Mouse (Mus musculus) hindbrain, embryonic 16.5 days (tissue): ENCODE measurements around the gene 4930415O20Rik. TPM values are rescaled to one million over a fixed set of nuclear protein-coding genes. Genes with fewer than 3 reads are reported as not detected.

ENCODE experiments used
- polyA plus RNA-seq: library from polyadenylated mRNA; unstranded; fragments of >200 nt; fragmentation: Nextera tagmentation; extraction: Ambion mirVana; gene quantifications from 2 replicates; pipeline ENCODE4 v1.2.1, GENCODE M21; 2015

The 4930415O20Rik gene
- polyA plus RNA-seq, 1 experiment from 2014 or later = 0.30 TPM

Other genes starting within 250 kb of the 4930415O20Rik start
- gene Olfr284, start 230.0 kb upstream of the 4930415O20Rik start, polyA plus RNA-seq = not detected in 2 replicates
- gene Olfr283, start 190.1 kb upstream of the 4930415O20Rik start, polyA plus RNA-seq = not detected in 2 replicates
- not detected in 2 replicates for gene Olfr282, start 139.8 kb upstream of the 4930415O20Rik start, polyA plus RNA-seq
- gene Olfr281, start 118.4 kb upstream of the 4930415O20Rik start, polyA plus RNA-seq = not detected in 2 replicates
- gene OR5BS1P, start 101.1 kb upstream of the 4930415O20Rik start, polyA plus RNA-seq = not detected in 2 replicates
- gene Lalba, start 88.3 kb upstream of the 4930415O20Rik start, polyA plus RNA-seq = not detected in 2 replicates
- not detected in 2 replicates for gene Olfr279, start 78.6 kb upstream of the 4930415O20Rik start, polyA plus RNA-seq
- 90.4 and 102 TPM in 2 replicates for gene Kansl2, start 36.7 kb upstream of the 4930415O20Rik start, polyA plus RNA-seq
- 58.9 and 69.4 TPM in 2 replicates for gene Ccnt1, start 81 bp upstream of the 4930415O20Rik start, polyA plus RNA-seq
- gene Adcy6, start 39.1 kb downstream of the 4930415O20Rik start, polyA plus RNA-seq = 9.1 and 10.1 TPM in 2 replicates
- gene Cacnb3, start 59.8 kb downstream of the 4930415O20Rik start, polyA plus RNA-seq = 129 and 141 TPM in 2 replicates
- 17.8 and 19.7 TPM in 2 replicates for gene Ddx23, start 91.9 kb downstream of the 4930415O20Rik start, polyA plus RNA-seq
- gene Rnd1, start 106.5 kb downstream of the 4930415O20Rik start, polyA plus RNA-seq = 12.6 and 16.7 TPM in 2 replicates
- 7.9 and 9.0 TPM in 2 replicates for gene Ccdc65, start 137.2 kb downstream of the 4930415O20Rik start, polyA plus RNA-seq
- 6.3 and 8.9 TPM in 2 replicates for gene Fkbp11, start 157.2 kb downstream of the 4930415O20Rik start, polyA plus RNA-seq
- gene Arf3, start 192.2 kb downstream of the 4930415O20Rik start, polyA plus RNA-seq = 107 TPM in 2 replicates
- 0.06 TPM in 1 of 2 replicates, not detected in the other for gene Wnt10b, start 207.1 kb downstream of the 4930415O20Rik start, polyA plus RNA-seq
- 1.2 and 2.3 TPM in 2 replicates for gene Wnt1, start 218.9 kb downstream of the 4930415O20Rik start, polyA plus RNA-seq
- 0.30 and 0.31 TPM in 2 replicates for gene Ddn, start 238.5 kb downstream of the 4930415O20Rik start, polyA plus RNA-seq